Mouse (Mus musculus) heart, embryonic 14.5 days (tissue): ENCODE measurements around the gene Ly6g6d. TPM values are rescaled to one million over a fixed set of nuclear protein-coding genes. Genes with fewer than 3 reads are reported as not detected.

Source experiments
- ATAC-seq: fragments of 200-750 bp; cut with Nextera tagmentation; 2 replicates; pipeline ENCODE4 v1.8.0; 2017; ENCODE audit warnings: low read depth, moderate TSS enrichment; ENCODE audit not compliant: insufficient number of reproducible peaks, insufficient read depth, low FRiP score
- H3K27ac ChIP-seq, 2 experiments: fragments of 200-500 bp in 1 of 2; fragments of 300-500 bp in 1 of 2; sonication (generic) in 1 of 2; replicated peaks in 1 of 2; 2 replicates each; pipeline ENCODE4 v1.5.1; 2012 to 2014; ENCODE audit warnings: low read depth in 2 of 2, low read length in 2 of 2, control low read depth in 1 of 2, mild to moderate bottlenecking in 1 of 2, mixed read lengths in 1 of 2; ENCODE audit not compliant: control insufficient read depth in 1 of 2, insufficient read depth in 1 of 2
- H3K27me3 ChIP-seq: fragments of 300-500 bp; sonication (generic); 2 replicates; pipeline ENCODE4 v1.6.1; 2014; ENCODE audit warnings: mild to moderate bottlenecking, low read length, control low read depth; ENCODE audit not compliant: control insufficient read depth, insufficient read depth
- H3K36me3 ChIP-seq: fragments of 300-500 bp; sonication (generic); 2 replicates; pipeline ENCODE4 v1.6.1; 2014; ENCODE audit warnings: mild to moderate bottlenecking, control low read depth, low read length, mixed read lengths; ENCODE audit not compliant: control insufficient read depth, insufficient read depth
- H3K4me1 ChIP-seq, 2 experiments: fragments of 200-500 bp in 1 of 2; fragments of 300-500 bp in 1 of 2; sonication (generic) in 1 of 2; 2 replicates each; pipeline ENCODE4 v1.6.1; 2012 to 2014; ENCODE audit warnings: low read length in 2 of 2, control low read depth in 1 of 2, mixed read lengths in 1 of 2; ENCODE audit not compliant: control insufficient read depth in 2 of 2, insufficient read depth in 2 of 2
- H3K4me2 ChIP-seq: fragments of 300-500 bp; sonication (generic); 2 replicates; pipeline ENCODE4 v1.6.1; 2014; ENCODE audit warnings: mild to moderate bottlenecking, low read length
- H3K4me3 ChIP-seq, 2 experiments: fragments of 200-500 bp in 1 of 2; fragments of 300-500 bp in 1 of 2; sonication (generic) in 1 of 2; 2 replicates each; pipeline ENCODE4 v1.5.1; 2012 to 2014; ENCODE audit warnings: low read length in 2 of 2, mild to moderate bottlenecking in 2 of 2, control low read depth in 1 of 2, low read depth in 1 of 2, moderate library complexity in 1 of 2; ENCODE audit not compliant: control insufficient read depth in 1 of 2, insufficient read depth in 1 of 2
- H3K9ac ChIP-seq: fragments of 300-500 bp; sonication (generic); 2 replicates; pipeline ENCODE4 v1.6.1; 2014; ENCODE audit warnings: mild to moderate bottlenecking, low read length
- H3K9me3 ChIP-seq: fragments of 300-500 bp; sonication (generic); 2 replicates; pipeline ENCODE4 v1.6.1; 2016; ENCODE audit warnings: low read length, control low read depth; ENCODE audit not compliant: control insufficient read depth
- WGBS: fragments of 180-500 bp; shearing (Covaris S2); extraction: QIAGEN DNeasy Blood & Tissue Kit; methylation state at CpG from one replicate; pipeline ENCODE4 v1.1.7; 2014; 5-methylcytosine and 5-hydroxymethylcytosine counted together
- polyA plus RNA-seq: library from polyadenylated mRNA; unstranded; fragments of >200 nt; fragmentation: Nextera tagmentation; extraction: Ambion mirVana; gene quantifications from 2 replicates; pipeline ENCODE4 v1.2.1, GENCODE M21; 2014

Gene Ly6g6d
- polyA plus RNA-seq, 1 experiment from 2014 or later: 1.9 TPM

DNA sequence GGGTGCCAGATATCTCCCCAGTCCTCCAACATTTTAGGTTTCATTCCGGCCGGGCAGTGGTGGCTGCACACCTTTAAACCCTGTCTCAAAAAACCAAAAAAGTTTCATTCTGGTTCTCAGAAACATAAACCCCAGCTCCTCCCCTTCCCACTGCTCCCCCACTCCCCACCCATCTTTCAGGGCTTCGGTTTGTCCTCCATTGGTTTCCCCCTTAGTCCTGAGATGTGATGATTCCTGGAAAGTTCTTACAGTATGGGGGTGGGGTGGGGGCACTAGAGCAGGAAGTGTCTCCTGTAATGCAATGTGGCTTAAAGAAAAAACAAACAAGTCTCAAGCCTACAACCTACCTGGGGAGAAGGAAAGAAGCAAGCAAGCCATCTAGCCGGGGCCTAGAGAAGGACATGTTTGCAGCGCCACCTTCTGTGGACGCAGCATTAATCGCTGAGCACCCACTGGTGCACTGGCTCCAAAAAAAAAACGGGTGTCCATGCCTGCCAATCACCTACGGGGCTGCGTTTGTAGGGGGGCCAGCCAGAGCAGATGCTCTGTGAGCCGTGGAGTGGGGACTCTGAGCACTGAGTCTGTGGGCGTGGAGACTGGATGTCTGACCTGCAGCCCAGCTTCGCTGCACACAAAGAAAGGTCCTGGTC, 28.0 kb upstream of the Ly6g6d start:
- H3K4me3 ChIP-seq: no peak overlapping the region
- WGBS: 27% methylated on average over 13 of the region's 13 CpGs
- ATAC-seq: no peak
- peaks cover 38% of the 10 kb centered on the region for H3K36me3 ChIP-seq
- no peak overlapping the region for H3K27ac ChIP-seq
- peaks cover 7 to 12% of the 10 kb centered on the region in 2 experiments; a peak in 3 of 4 replicates for H3K4me1 ChIP-seq
- 0 out of 2 replicates have a peak overlapping the region, but pooled peaks have one; percentile 38 for H3K9ac ChIP-seq
- H3K4me2 ChIP-seq: 0 out of 2 replicates have a peak overlapping the region, but pooled peaks have one; percentile 11
- no peaks in the 10 kb centered on the region for H3K9me3 ChIP-seq
- H3K27me3 ChIP-seq: no peaks in the 10 kb centered on the region

DNA sequence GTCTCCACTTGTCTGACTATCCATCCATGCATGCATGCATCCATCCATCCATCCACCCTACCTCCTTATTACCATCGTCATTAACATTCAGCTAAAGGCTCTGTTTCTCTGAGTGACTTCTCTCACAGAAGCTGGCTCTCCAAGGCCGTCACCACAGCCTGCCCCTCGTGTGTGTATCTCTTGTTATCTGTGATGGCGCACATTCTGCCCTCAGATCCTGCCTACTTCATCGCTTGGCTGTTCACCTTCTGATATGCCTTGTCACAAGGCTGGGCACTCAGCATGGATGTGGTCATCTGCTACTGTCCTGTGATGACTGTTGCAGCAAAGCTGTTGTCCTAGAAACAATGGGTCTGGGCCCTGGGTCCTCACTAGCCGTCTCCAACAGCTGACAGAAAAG, 26.9 kb upstream of the Ly6g6d start:
- no peak overlapping the region for H3K4me3 ChIP-seq
- peaks cover 49% of the 10 kb centered on the region for H3K36me3 ChIP-seq
- H3K9ac ChIP-seq: no peak overlapping the region
- no peak overlapping the region for H3K27ac ChIP-seq
- no peaks in the 10 kb centered on the region for H3K9me3 ChIP-seq
- no peak for ATAC-seq
- H3K4me1 ChIP-seq: peaks cover 7 to 12% of the 10 kb centered on the region in 2 experiments; a peak in 3 of 4 replicates
- H3K27me3 ChIP-seq: no peaks in the 10 kb centered on the region
- no peak overlapping the region for H3K4me2 ChIP-seq
- 58% methylated on average over 6 of the region's 6 CpGs for WGBS

DNA sequence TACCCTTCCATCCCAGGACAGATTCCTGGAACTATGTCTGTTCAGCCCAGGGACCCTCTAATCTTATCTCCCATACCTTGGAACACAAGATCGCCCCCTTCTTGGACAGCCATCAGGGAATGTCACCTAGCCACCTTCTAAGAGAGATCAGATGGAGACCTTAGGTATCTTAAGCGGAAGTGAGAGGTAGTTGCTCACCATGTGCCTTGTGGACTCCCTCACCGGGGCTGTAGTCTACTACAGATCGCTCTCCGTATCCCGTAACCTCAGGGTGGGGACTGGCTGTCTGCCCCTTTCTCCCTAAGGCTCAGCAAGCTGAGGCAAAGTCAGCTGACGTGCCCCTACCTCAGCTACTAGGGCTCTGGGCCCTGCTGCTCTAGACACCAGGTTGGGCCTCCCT, 26.2 kb upstream of the Ly6g6d start:
- Histone ChIP-seq H3K4me1 (peaks cover 7 to 12% of the 10 kb centered on the region in 2 experiments; a peak in 3 of 4 replicates), H3K27ac (no peak overlapping the region), H3K9ac (no peak overlapping the region), H3K27me3 (no peaks in the 10 kb centered on the region), H3K4me2 (no peak overlapping the region), H3K4me3 (no peak overlapping the region), H3K9me3 (no peaks in the 10 kb centered on the region), H3K36me3 (peaks cover 56% of the 10 kb centered on the region)
- 80% methylated on average over 7 of the region's 7 CpGs for WGBS
- no peak for ATAC-seq

DNA sequence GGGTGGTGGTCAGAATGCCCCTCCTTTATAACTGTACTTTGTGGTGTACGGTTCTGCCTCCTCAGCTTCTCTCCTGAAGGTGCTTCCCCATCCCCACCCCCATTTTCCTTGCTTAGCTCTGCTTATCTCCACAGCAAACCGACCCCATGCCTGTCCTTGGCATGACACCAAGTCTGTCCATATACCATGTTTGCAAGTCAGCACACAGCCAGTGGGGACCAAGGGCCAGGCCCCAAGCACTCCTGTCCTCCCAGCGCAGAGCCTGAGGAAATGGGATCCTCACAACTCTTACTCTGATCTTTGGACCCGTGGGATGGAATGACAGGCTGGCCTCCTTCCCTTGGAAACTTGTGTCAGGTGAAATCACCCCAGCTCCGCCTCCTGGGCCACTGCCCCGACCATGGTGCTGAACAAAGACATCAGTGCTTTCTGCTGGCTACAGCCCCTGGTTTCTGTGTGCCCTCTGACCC, 25.4 kb upstream of the Ly6g6d start:
- Histone ChIP-seq H3K4me1 (peaks cover 7 to 12% of the 10 kb centered on the region in 2 experiments; a peak in 3 of 4 replicates), H3K4me3 (no peak overlapping the region), H3K4me2 (no peak overlapping the region), H3K9me3 (no peaks in the 10 kb centered on the region), H3K36me3 (peaks cover 64% of the 10 kb centered on the region), H3K27ac (no peak overlapping the region; a peak in 1 of 4 replicates), H3K27me3 (no peaks in the 10 kb centered on the region), H3K9ac (no peak overlapping the region)
- WGBS: 46% methylated on average over 6 of the region's 6 CpGs
- no peak for ATAC-seq

DNA sequence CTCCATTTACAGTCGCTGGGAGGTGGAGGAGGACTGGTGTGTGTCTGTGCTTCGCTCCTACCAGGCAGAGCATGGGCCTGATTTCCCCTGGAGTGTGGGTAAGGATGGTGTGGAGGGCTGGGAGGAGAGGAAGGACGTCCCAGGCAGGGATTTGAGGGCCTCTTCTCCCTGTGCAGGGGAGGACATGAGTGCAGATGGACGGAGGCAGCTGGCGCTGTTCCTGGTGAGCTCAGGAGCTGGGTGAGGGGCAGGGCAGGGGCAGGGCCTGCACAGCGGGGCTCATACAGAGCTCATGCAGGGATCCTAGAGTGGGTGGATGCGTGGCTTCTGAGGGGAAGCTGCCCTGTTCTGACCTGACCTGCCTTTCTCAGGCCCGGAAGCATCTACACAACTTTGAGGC, 24.4 kb upstream of the Ly6g6d start:
- Histone ChIP-seq H3K4me1 (peaks cover 7 to 12% of the 10 kb centered on the region in 2 experiments; a peak in 3 of 4 replicates), H3K9me3 (no peaks in the 10 kb centered on the region), H3K27ac (no peak overlapping the region), H3K27me3 (no peaks in the 10 kb centered on the region), H3K4me3 (no peak overlapping the region), H3K4me2 (no peak overlapping the region), H3K9ac (peak overlapping the region; percentile 10; the same call in 1 of the 2 replicates), H3K36me3 (peaks cover 73% of the 10 kb centered on the region)
- no peak for ATAC-seq
- 57% methylated on average over 8 of the region's 8 CpGs for WGBS

DNA sequence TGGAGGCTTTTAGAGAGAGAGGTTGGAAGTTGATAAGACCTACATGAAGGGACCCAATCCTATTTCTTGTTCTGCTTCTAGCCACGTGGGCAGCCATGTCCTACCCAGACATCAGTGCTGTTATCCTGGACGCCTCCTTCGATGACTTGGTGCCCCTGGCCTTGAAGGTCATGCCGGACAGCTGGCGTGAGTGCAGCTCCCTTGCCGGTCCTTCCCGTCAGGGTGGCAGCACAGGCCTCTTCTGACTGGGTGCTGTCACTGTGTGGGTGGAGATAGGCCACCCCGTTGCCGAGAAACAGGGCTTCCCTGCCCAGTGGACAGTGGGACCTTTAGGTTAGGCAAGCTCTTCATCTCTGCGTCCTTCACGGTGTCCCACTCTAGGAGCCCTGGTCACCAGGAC, 23.3 kb upstream of the Ly6g6d start:
- 87% methylated on average over 11 of the region's 11 CpGs for WGBS

DNA sequence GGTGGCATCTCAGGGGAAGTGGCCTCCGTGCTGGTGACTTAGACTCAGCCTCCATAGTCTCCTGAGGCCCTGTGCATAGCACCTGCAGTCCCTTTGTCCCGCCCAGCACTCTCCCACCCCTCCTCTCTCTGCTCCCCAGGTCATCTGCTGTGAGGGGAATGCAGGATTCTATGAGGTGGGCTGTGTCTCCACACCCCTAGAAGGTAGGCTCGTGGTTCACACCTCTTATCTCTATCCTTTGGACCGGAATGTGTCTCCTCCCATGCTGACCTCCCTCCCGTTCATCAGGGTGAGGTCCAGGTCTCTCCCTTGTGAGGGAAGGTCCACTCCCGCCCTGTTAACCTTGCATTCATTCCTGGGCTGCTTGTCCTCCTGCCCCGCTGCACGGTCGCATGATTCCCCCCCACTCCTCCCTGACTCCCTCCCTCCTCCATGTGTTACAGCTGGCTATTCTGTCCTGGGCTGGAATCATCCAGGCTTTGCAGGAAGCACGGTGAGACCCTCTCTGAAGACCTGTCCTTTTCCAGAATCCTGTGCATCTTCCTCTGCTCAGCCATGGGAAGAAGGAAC, 22.4 kb upstream of the Ly6g6d start:
- H3K4me1 ChIP-seq: peaks cover 6 to 12% of the 10 kb centered on the region in 2 experiments; a peak in 3 of 4 replicates
- H3K27ac ChIP-seq: no peak overlapping the region
- no peaks in the 10 kb centered on the region for H3K27me3 ChIP-seq
- no peaks in the 10 kb centered on the region for H3K9me3 ChIP-seq
- H3K4me2 ChIP-seq: no peak overlapping the region
- H3K36me3 ChIP-seq: peaks cover 92% of the 10 kb centered on the region
- H3K4me3 ChIP-seq: no peak overlapping the region
- H3K9ac ChIP-seq: no peak overlapping the region
- 47% methylated on average over 10 of the region's 10 CpGs for WGBS
- no peak for ATAC-seq

More for the DNA sequence above, 23.3 kb upstream of the Ly6g6d start:
- no peak for ATAC-seq
- H3K4me2 ChIP-seq: no peak overlapping the region
- H3K9ac ChIP-seq: no peak overlapping the region
- no peak overlapping the region for H3K27ac ChIP-seq
- peaks cover 84% of the 10 kb centered on the region for H3K36me3 ChIP-seq
- H3K4me3 ChIP-seq: no peak overlapping the region
- H3K9me3 ChIP-seq: no peaks in the 10 kb centered on the region
- H3K27me3 ChIP-seq: no peaks in the 10 kb centered on the region
- peaks cover 7 to 12% of the 10 kb centered on the region in 2 experiments; a peak in 3 of 4 replicates for H3K4me1 ChIP-seq
